Mouse (Mus musculus) embryonic stem cell, embryonic (primary cell): ENCODE data around the gene Edc3.

ENCODE experiments used
- CTCF ChIA-PET, 4 experiments: fragments of 300-600 bp in 2 of 4; fragments of 350-600 bp in 2 of 4; sonication (Branson Sonifier 250); formaldehyde crosslinking; loops; one replicate each; lab custom pipeline; 2022; ENCODE audit warnings: inconsistent platforms in 2 of 4; lab: Charles Lee
- POLR2A ChIA-PET, 4 experiments: fragments of 300-600 bp in 2 of 4; fragments of 350-600 bp in 2 of 4; sonication (Branson Sonifier 250); formaldehyde crosslinking; loops; one replicate each; lab custom pipeline; 2022; ENCODE audit warnings: antibody characterized with exemption in 4 of 4, inconsistent platforms in 1 of 4; lab: Charles Lee

Gene Edc3

DNA sequence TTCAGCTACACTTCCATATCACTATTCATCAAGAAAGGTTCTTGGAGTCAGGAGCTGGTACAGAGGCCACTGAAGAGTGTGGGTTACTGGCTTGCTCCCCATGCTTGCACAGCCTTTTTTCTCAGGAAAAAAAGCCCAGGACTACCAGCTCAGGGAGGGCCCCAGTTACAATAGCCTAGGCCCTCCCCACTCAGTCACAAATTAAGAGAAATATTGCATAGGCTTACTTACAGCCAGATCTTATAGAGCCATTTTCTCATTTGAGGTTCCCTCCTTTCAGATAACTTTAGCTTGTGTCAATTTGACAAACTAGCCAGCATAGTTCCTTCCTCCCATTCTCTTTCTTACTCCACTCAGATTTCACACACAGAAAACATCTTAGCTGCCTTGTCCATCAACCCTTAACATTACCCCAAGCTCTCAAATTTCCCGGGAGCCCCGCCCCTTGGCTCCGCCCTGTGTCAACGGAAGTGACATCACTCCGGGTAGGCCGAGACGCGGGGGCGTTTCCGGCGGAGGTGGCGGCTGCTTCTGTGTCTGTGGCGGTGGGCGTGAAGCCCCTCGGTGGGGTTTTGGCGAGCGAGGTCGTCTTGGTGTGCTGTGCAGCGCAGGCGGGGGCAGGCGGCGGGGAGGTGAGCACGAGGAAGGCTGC lies at the start of gene Edc3:
Gene Edc3, plus strand, starts transcription at position 473 of the 652 bp plus-strand sequence.
- CTCF ChIA-PET = interaction anchor here in 3 of 4 experiments (0.6 to 1.4 kb wide), 13 partner anchors 8 to 635 kb away, joined by 3 to 9 read pairs (median 3); no protein-coding TSS in a partner anchor
- POLR2A ChIA-PET = interaction anchor here (0.5 to 3.3 kb wide), 51 partner anchors 9 to 1259 kb away, joined by 3 to 30 read pairs (median 3); partner anchors contain the start of genes Ppcdc (in 2 of the 4), Arid3b (in 1 of the 4), Clk3 (in 1 of the 4) and Cox5a (in 1 of the 4)

DNA sequence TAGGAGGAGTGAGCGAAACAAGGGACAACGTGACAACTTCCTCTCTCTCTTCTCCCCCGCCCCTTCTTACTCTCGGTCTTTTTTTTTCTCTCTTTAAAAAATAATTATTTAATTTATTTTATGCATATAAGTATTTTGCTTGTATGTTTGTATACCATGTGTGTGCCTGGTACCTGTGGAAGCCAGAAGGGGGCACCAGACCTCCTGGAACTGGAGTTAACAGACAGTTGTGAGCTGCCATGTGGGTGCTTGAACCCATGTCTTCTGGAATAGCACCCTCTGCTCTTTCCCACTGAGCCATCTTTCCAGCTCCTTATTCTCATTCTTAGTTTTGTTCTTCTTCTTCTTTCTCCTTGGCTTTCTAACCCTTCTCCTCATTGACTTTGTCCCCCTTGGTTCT lies 49.4 kb upstream of the Edc3 start:
- ChIA-PET CTCF (interaction anchor here (0.6 to 5.4 kb wide), 38 partner anchors 8 to 768 kb away, joined by 3 to 46 read pairs (median 4); partner anchors contain the start of genes 1700017B05Rik (in 1 of the 4), Islr (in 1 of the 4), Islr2 (in 1 of the 4) and Mpi (in 1 of the 4)), POLR2A (interaction anchor here in 1 of 4 experiments (1.4 to 2.0 kb wide), 2 partner anchors 86 to 404 kb away, joined by 3 to 9 read pairs; no protein-coding TSS in a partner anchor)

DNA sequence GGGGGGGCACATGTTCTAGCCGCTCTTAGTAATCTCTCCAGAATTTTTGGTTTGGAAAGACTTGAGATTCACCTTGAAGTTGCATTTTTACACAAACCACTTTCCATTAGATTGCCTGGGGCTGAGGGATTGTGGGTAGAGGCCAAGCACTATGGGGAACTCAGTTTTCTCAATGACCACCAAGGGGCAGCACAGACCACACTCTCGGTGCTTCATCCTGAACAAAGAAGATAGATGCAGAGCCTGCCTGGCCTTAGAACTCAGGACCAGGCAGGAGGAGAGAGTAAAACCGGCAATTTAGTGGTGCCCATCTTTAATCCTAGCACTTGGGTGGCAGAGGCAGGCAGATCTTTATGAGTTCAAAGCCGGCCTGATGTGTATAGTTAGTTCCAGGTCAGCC lies 48.6 kb upstream of the Edc3 start:
- ChIA-PET POLR2A (interaction anchor here in 3 of 4 experiments (0.5 to 2.0 kb wide), 9 partner anchors 27 to 829 kb away, joined by 3 to 9 read pairs (median 3); partner anchors contain the start of genes Edc3 (in 1 of the 3) and Sin3a (in 1 of the 3)), CTCF (interaction anchor here (0.6 to 5.4 kb wide), 36 partner anchors 8 to 769 kb away, joined by 3 to 46 read pairs (median 5); no protein-coding TSS in a partner anchor)

DNA sequence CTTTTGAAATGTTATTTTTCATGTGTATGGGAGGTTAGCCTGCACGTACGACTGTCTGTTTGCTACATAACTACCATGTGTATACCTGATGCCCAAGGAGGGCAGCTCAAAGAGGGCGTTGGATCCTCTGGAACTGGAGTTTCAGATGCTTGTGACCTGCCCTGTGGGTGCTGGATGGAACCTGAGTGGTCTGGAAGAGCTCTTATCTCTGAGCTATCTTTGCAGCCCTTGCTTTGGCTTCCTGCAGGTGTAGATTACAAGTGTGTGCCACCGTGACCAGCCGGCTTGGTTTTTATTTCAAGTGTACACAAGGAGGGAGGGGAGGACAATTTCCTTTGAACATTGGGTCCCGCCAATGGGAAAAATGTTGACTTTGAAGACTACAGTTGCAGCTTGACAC lies 47.8 kb upstream of the Edc3 start:
- ChIA-PET CTCF (interaction anchor here (0.5 to 4.4 kb wide), 19 partner anchors 9 to 544 kb away, joined by 3 to 46 read pairs (median 5); partner anchors contain the start of genes Islr (in 1 of the 4) and Islr2 (in 1 of the 4)), POLR2A (interaction anchor here in 3 of 4 experiments (0.6 to 2.0 kb wide), 8 partner anchors 48 to 589 kb away, joined by 3 to 9 read pairs (median 4); partner anchors contain the start of genes Edc3 (in 1 of the 3) and Sin3a (in 1 of the 3))

DNA sequence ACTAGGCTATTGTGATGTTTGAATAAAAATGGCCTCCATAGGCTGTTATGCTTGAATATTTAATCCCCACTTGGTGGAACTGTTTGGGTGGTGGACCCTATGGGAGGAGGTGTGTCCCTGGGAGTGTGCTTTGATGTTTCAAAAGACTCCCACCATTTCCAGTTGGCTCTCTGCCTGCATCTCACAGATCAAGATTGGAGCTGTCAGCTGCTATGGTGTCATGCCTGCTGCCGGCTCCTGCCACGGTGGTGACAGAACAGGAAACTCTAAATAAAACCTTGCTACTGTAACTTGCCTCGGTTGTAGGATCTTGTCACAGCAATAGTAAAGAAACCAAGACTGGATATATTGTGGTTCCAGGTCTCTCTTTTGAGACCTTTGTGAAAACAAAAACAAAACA lies 46.8 kb upstream of the Edc3 start:
- POLR2A ChIA-PET = interaction anchor here in 1 of 4 experiments (0.7 kb wide), 1 partner anchor 610 kb away, joined by 3 read pairs; no protein-coding TSS in a partner anchor
- CTCF ChIA-PET = interaction anchor here in 1 of 4 experiments (1.4 kb wide), 1 partner anchor 543 kb away, joined by 3 read pairs; the partner anchor contains the start of genes Islr and Islr2

DNA sequence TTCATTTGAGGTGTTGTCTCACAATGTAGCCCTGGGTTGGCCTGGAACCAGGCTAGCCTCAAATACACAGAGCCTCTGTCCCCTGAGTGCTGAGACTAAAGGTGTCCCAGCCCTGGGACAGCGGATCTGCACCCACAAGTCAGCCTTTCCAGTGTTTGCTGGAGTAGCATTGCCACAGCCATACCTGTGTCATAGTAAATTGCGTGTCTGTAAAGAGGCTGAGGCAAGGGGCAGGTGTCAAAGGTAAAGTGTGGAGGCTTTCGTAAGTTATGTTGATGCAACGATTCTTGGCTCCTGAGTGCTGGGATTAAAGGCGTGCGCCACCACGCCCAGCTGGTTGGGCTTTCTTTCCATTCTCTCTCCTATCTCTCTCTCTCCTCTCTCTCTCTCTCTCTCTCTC lies 43.7 kb upstream of the Edc3 start:
- ChIA-PET CTCF (interaction anchor here in 2 of 4 experiments (0.7 to 0.9 kb wide), 3 partner anchors 54 to 94 kb away, joined by 3 to 11 read pairs (median 3); no protein-coding TSS in a partner anchor), POLR2A (interaction anchor here in 3 of 4 experiments (0.5 to 1.1 kb wide), 5 partner anchors 46 to 892 kb away, joined by 3 to 4 read pairs (median 3); no protein-coding TSS in a partner anchor)

DNA sequence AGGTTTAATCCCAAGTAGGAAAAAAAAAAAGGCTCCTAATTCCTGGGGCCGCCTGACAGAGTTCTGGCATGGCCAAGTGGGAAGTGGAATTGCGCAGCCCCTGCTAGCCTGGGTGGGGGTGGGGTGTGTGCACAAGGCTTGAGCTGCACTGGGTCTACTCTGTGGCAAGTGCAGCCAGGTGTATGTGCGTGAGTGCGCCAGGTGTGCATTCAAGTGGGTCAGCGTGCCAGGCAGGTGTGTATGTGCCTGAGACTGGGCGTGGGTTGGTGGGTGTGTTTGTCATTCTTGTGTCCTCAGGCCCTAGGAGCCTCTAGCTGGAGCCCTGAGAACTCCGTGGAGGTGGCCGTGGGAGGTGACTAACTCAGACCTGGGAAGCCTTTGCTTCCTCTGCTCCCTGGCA lies 41.8 kb upstream of the Edc3 start:
- CTCF ChIA-PET = interaction anchor here in 2 of 4 experiments (1.2 to 1.9 kb wide), 3 partner anchors 7 to 93 kb away, joined by 5 to 7 read pairs (median 6); no protein-coding TSS in a partner anchor
- POLR2A ChIA-PET = interaction anchor here in 1 of 4 experiments (1.9 kb wide), 1 partner anchor 42 kb away, joined by 4 read pairs; the partner anchor contains the start of gene Edc3

DNA sequence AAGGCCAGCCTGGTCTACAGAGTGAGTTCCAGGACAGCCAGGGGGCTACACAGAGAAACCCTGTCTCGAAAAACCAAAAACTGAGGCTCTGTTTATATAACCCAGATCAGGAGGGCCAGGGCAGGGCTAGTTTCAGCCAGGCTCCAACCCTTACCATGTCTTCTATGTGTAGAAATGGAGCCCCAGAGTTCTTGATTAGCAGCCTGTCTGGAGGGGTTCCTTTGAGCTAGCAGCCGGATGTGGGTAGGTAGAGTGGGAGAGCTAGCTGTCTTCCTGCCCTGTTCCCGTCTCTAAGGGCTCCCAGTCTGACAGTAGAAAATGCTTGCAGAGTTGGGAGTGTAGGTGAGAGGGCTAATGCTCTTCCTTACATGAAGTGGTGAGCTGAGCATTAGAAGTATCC lies 41.2 kb upstream of the Edc3 start:
- POLR2A ChIA-PET = interaction anchor here in 2 of 4 experiments (1.2 to 1.9 kb wide), 3 partner anchors 9 to 41 kb away, joined by 3 to 4 read pairs (median 3); partner anchors contain the start of gene Edc3 (in 1 of the 2)
- CTCF ChIA-PET = interaction anchor here in 3 of 4 experiments (1.0 to 1.9 kb wide), 5 partner anchors 8 to 92 kb away, joined by 3 to 7 read pairs (median 5); no protein-coding TSS in a partner anchor

DNA sequence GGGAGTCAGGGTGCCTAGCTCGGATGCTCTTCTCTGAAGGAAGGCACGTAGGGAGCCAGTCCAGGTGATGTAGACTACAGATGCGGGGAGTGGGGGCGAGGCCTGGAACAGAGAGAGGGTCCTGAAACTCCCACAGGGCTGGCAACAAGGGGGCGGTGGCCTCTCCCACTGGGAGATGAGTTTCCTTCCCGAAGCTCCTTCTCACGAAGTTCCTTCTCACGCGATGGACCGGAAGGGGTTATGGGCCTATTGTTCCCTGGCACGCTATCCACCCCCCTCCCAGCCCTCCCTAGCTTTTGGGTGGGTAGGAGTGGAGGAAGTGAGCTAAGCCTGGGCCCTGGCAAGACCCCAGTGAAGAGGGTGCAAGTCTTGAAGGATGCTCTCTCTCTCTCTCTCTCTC lies 40.5 kb upstream of the Edc3 start:
- POLR2A ChIA-PET = interaction anchor here in 3 of 4 experiments (0.7 to 1.9 kb wide), 6 partner anchors 10 to 284 kb away, joined by 3 to 7 read pairs (median 3); partner anchors contain the start of gene Edc3 (in 1 of the 3)
- CTCF ChIA-PET = interaction anchor here in 3 of 4 experiments (0.6 to 1.9 kb wide), 9 partner anchors 9 to 335 kb away, joined by 3 to 14 read pairs (median 3); no protein-coding TSS in a partner anchor

DNA sequence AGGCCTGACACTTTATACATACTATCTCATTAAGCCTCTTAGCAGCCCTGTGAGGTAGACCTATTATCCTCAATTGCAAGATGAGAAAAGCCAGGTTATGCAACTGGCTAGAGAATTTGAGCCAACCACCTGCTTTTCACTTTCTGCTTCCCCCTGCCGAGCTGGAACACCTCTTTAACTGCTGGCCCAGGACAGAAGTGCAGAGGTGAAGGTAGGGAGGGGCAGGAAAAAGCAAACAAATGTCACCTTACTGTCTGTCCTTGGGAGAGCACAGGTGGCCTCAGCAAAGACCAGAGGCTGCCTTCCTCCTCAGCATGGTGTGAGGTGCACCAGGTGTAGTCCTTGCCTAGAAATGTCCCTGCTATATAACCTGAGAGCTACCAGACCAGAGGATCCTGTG lies 40.1 kb upstream of the Edc3 start:
- POLR2A ChIA-PET = interaction anchor here in 2 of 4 experiments (0.7 to 1.9 kb wide), 7 partner anchors 14 to 283 kb away, joined by 3 to 7 read pairs (median 3); partner anchors contain the start of gene Edc3 (in 1 of the 2)
- CTCF ChIA-PET = interaction anchor here in 3 of 4 experiments (0.6 to 1.9 kb wide), 4 partner anchors 76 to 334 kb away, joined by 3 to 6 read pairs (median 3); no protein-coding TSS in a partner anchor

DNA sequence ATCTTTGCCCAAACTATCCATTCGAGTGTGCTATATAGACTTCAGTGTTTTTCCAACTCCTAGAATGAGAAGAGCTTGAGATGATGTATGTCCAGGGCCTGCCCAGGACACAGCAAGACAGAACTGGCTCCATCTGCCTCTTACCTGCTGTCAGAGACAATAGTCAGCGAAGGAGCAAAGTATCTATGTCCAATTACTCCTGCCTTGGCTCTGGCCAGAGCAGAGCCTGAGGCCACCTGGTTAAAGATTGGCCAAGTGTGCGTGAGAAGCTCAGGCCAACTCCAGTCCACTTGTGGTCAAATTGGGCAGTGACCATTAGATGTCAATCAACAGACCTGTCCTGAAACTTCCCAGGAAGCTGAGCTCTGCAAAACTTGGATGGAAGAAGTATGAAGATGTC lies 38.8 kb upstream of the Edc3 start:
- ChIA-PET CTCF (no interaction called here), POLR2A (interaction anchor here in 1 of 4 experiments (1.3 kb wide), 1 partner anchor 37 kb away, joined by 3 read pairs; no protein-coding TSS in a partner anchor)

DNA sequence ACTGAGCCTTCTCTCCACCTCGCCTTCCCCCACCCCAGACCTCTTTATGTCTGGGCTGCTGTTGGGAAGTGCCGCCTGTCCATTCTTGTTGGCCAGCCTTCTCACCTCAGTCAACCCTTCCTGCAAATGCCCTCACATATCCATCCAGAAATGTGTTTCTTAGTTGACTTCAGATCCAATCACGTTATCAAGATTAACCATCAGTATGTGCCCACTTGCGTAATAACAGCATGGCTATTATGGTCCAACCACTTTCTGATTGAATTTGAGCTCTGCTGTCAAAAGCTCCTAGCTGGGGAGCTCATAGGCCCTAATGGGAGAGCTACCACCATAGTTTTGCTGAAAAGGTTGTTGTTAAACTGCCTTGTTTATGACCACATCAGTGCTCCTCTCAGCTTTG lies 37.3 kb upstream of the Edc3 start:
- ChIA-PET CTCF (interaction anchor here in 1 of 4 experiments (0.6 to 1.1 kb wide), 2 partner anchors 55 to 74 kb away, joined by 3 read pairs; no protein-coding TSS in a partner anchor), POLR2A (no interaction called here)

DNA sequence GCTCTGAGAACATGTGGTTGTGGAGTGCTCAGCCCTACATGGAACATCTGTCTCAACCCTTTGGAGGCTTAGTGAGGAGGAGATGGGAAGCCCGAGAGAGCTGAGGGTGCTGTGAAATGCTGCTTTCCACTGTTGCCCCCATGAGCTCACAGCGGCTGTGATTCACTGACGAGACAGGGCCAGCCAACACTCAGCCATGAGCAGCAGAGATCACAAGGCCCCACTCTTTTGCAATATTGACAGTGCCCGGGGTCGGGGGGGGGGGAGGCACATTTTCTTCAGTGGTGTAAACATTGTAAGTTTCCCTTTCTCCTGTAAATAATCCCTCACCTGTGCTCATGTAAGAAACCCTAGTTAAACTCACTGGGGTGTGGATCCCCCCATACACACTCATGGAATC lies 36.8 kb upstream of the Edc3 start:
- ChIA-PET CTCF (interaction anchor here in 1 of 4 experiments (0.6 to 1.1 kb wide), 2 partner anchors 54 to 74 kb away, joined by 3 read pairs; no protein-coding TSS in a partner anchor), POLR2A (interaction anchor here in 1 of 4 experiments (1.3 kb wide), 1 partner anchor 10 kb away, joined by 5 read pairs; no protein-coding TSS in a partner anchor)

DNA sequence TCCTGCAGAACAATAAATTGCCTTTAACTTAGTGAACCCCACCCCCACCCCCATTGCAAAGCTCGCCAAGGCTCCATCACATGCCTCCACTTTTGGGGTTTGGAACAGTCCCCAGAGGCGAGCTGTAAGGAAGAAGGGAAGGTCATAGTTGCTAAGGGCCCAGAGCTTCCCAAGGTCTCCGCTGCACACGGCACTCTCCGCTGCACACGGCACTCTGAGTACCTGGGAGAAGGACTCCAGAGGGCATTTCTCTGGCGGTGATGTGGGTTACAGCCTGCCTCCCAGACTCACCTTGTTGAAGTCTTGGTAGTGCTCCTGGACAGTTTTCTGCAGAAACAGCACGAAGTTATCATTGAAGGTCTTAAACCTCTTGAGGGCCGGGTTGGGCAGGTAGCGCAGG lies 26.9 kb upstream of the Edc3 start:
- ChIA-PET CTCF (interaction anchor here in 2 of 4 experiments (0.6 to 0.8 kb wide), 3 partner anchors 18 to 600 kb away, joined by 3 read pairs; no protein-coding TSS in a partner anchor), POLR2A (interaction anchor here in 3 of 4 experiments (0.6 to 1.2 kb wide), 6 partner anchors 8 to 63 kb away, joined by 3 to 5 read pairs (median 3); no protein-coding TSS in a partner anchor)

DNA sequence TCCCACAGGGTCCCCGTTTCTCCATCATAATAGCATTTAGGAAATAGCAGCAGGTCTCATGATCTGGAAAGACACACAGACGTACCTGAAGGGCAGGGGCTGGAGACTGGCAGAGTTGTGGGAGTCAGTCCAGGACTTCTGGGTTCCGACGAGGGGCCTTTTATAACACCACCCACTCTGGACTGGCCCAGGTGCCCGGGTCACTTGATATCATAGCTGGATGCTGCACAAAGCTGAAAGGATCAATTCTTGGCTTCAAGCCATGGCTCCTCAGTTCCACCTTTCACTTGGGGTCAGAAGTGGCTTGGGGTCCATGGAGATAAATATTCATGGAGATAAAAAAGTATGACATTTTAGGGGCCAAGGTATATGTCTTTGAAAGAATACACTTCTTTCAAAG lies 24.8 kb upstream of the Edc3 start, which contains the start of gene Cyp1a2:
Gene Cyp1a2, minus strand, starts transcription at position 184 of the 400 bp plus-strand sequence.
- ChIA-PET POLR2A (interaction anchor here in 2 of 4 experiments (0.7 kb wide), 2 partner anchors 55 to 89 kb away, joined by 3 read pairs; no protein-coding TSS in a partner anchor), CTCF (interaction anchor here in 2 of 4 experiments (0.6 to 0.7 kb wide), 2 partner anchors 46 to 604 kb away, joined by 4 to 8 read pairs; no protein-coding TSS in a partner anchor)

DNA sequence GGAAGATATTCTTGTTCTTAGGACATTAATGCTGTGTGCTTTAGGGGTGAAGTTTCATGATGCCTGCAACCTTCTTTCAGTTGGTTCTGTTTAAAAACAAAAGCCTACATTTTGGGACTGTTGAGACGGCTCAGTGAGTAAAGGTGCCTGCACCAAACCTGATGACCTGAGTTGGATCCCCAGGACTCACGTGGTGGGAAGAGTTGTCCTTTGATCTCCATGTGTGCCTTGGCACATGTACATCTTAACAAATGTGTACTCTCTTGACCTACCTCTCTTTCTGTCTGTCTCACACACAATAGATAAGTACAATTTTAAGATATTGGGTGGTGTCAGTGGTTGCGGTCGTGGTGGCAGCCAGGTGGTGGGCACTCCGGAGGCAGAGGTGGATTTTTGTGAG lies 22.3 kb upstream of the Edc3 start:
- POLR2A ChIA-PET = no interaction called here
- CTCF ChIA-PET = interaction anchor here (0.5 to 1.1 kb wide), 5 partner anchors 59 to 1127 kb away, joined by 3 to 7 read pairs (median 4); no protein-coding TSS in a partner anchor

DNA sequence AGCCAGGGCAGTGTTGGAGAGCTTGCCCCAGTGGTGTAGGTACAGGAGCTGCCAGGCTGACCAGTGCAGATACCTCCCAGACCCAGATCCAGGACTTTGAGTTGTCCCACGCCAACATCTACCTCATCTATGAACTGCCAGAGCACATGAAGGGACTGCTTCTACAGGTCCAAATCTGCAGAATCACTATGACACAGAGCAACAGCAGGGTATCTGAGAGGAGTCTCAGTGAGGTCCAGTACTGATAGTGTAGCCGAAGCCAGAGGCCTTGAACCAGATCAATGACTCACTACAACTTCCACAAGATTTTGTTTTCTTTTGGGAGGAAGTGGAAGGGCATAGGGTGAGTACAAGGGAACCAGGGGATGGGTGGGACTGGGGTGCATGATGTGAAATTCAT lies 20.6 kb upstream of the Edc3 start, which contains the start of gene Cyp1a1:
Gene Cyp1a1, plus strand, starts transcription at position 178 of the 400 bp plus-strand sequence.
- POLR2A ChIA-PET = interaction anchor here in 1 of 4 experiments (1.3 kb wide), 1 partner anchor 9 kb away, joined by 3 read pairs; no protein-coding TSS in a partner anchor
- CTCF ChIA-PET = interaction anchor here in 2 of 4 experiments (0.6 to 3.0 kb wide), 4 partner anchors 56 to 310 kb away, joined by 3 to 11 read pairs (median 5); no protein-coding TSS in a partner anchor
